Mouse (Mus musculus) megakaryocyte, embryonic 14.5 days (primary cell): ENCODE measurements at regions not wholly inside any gene's neighbourhood (a gene's known extent, or its start where the extent isn't known, plus 50 kb on each side); places are given as distances from the start of the nearest gene placed in this dataset.

Experiments used
- H3K27me3 ChIP-seq: replicated peaks from 2 replicates; pipeline ENCODE3; 2012; ENCODE audit warnings: inconsistent platforms
- H3K36me3 ChIP-seq: replicated peaks from 2 replicates; pipeline ENCODE3; 2012; ENCODE audit warnings: low read length, inconsistent platforms, mixed read lengths
- H3K4me1 ChIP-seq: 2 replicates; pipeline ENCODE4 v1.6.1; 2012; ENCODE audit warnings: inconsistent platforms
- H3K4me3 ChIP-seq: replicated peaks from 2 replicates; pipeline ENCODE3; 2012; ENCODE audit warnings: moderate library complexity, mild to moderate bottlenecking, inconsistent platforms
- H3K9me3 ChIP-seq: 2 replicates; pipeline ENCODE4 v1.6.1; 2012; ENCODE audit warnings: inconsistent platforms
- FLI1 ChIP-seq: IDR thresholded peaks from 2 replicates; pipeline ENCODE4 v1.6.1; 2012; ENCODE audit warnings: low read length, inconsistent platforms, mixed read lengths
- GATA1 ChIP-seq: IDR thresholded peaks from 3 replicates; pipeline ENCODE4 v1.6.1; 2012; ENCODE audit warnings: mixed read lengths, low read length, inconsistent platforms, borderline replicate concordance

DNA sequence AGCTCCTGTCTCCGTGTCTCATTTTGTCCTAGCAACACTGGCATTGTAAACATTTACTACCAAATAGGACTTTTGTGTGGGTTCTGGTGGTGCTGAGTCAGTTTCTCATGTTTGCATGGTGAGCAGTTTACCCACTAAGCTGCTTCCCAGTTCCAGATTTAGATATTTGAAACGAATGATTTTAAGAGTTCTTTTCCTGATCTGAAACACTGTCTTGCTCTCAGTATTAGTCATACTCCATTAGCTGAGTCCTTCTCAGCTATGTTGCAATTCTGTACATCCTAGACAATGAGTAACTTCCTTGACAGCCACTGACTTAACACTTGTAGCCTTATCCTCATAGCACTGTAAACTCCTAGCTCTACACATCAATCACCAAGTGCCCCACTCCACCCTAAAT lies 1280.1 kb upstream of the Lrrc6 start:
- no peaks in the 10 kb centered on the region for H3K4me1 ChIP-seq
- H3K27me3 ChIP-seq, result no peaks in the 10 kb centered on the region
- H3K4me3 ChIP-seq, result no peak overlapping the region
- TF ChIP-seq GATA1, result no peak
- TF ChIP-seq FLI1, result no peak
- no peaks in the 10 kb centered on the region for H3K36me3 ChIP-seq
- H3K9me3 ChIP-seq, result no peaks in the 10 kb centered on the region

DNA sequence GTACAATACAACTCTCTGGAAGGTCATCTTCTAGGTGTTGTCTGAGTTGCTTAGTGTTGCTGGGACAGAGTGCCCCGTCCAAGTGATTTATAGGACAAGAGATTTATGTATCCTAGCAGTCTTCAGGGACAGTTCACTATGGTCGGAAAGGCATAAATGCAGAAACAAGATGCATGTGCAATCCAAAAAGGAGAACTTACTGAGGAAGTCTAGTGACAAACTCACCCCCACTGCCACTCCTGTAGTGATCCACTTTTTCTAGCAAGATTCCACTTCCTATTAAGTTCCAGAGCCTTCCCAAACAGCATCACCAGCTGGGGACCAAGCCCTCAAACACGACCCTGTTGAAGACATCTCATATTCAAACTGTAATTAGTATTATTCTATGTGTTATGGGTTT lies 1266.9 kb upstream of the Lrrc6 start:
- TF ChIP-seq FLI1 (no peak), GATA1 (no peak)
- Histone ChIP-seq H3K27me3 (no peaks in the 10 kb centered on the region), H3K4me3 (no peak overlapping the region), H3K4me1 (no peaks in the 10 kb centered on the region), H3K36me3 (no peaks in the 10 kb centered on the region), H3K9me3 (no peaks in the 10 kb centered on the region)

DNA sequence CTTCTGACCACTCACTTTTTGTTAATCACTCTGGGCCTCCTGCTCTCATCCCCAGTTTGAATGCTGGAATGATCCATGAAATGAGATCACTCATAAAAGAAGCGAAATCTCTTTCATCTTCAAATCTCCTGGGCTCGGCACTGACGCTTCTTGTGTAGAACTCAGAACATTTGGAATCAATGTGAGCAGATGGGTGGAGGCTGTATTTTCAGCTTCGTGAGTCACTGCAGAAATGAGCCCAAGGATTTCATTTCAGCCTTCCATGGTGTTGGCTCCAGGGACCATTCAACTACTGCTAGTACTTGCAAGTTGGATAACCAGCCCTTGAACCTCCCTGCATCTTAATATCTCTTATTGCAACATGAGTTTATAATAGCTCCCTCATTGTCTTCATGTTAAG lies 1258.5 kb upstream of the Lrrc6 start:
- no peaks in the 10 kb centered on the region for H3K9me3 ChIP-seq
- no peaks in the 10 kb centered on the region for H3K4me1 ChIP-seq
- no peak overlapping the region for H3K4me3 ChIP-seq
- H3K36me3 ChIP-seq, result no peaks in the 10 kb centered on the region
- TF ChIP-seq FLI1 (no peak), GATA1 (no peak)
- H3K27me3 ChIP-seq, result no peaks in the 10 kb centered on the region

DNA sequence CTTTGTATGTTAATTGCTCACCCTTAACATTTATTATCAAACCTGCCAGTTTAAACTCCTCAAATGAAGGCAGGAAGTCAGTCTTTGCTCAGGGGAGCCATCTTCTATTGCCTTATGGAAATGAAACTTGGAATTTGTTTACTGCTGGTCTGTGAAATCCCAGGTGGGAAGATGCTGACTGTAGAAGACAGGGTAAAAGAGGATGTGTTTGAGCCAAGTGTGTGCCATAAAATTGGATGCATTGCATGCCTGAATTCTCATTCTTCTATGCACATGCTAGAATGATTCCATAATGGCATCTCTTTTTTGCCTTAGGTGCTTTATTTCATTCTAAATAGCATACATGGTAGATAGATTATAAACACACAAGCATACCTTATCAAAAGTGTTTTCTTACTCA lies 1249.9 kb upstream of the Lrrc6 start:
- H3K36me3 ChIP-seq, result no peaks in the 10 kb centered on the region
- no peaks in the 10 kb centered on the region for H3K9me3 ChIP-seq
- no peaks in the 10 kb centered on the region for H3K27me3 ChIP-seq
- H3K4me3 ChIP-seq, result no peak overlapping the region
- H3K4me1 ChIP-seq, result no peaks in the 10 kb centered on the region
- TF ChIP-seq FLI1 (no peak), GATA1 (no peak)

DNA sequence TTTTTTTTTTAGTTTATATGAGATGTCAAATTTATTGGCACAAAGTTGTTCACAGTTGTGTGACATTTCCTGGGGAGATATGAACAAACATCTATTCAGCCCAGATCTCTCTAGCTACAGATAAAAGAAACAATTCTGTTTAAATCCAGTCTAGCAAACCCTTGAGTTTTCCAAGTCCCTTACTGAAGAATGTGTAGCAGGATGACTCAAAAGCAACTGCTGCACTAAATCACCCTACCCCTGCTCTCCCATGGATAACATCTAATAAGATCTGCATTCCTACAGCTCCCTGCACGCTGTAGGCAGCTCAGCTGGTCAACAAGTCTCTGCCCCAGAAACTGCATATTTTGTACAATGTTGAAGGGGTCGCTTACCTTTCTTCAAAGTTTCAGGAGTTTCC lies 1242.6 kb upstream of the Lrrc6 start:
- Histone ChIP-seq H3K36me3 (no peaks in the 10 kb centered on the region), H3K27me3 (no peaks in the 10 kb centered on the region), H3K9me3 (no peaks in the 10 kb centered on the region), H3K4me3 (no peak overlapping the region), H3K4me1 (no peaks in the 10 kb centered on the region)
- TF ChIP-seq GATA1, result no peak

DNA sequence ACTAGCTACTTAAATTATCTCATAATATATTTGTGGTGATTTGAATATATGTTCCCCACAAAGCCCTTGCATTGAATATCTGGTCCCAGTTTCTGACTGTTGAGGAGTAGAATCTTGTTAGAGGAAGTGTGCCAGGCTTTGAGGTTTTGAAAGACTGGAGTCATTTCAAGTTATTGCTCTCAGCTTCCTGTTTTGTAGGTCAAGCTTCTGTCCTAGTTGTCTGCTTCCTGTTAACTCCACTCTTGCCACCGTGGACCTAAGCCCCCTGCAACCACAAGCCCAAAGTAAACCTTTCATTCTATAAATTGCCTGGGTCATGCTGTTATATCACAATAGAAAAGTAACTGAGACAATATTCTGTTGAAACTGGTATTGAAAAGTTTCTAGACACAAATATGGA lies 1232.3 kb upstream of the Lrrc6 start:
- no peaks in the 10 kb centered on the region for H3K9me3 ChIP-seq
- no peak for TF ChIP-seq GATA1
- no peak for TF ChIP-seq FLI1
- no peaks in the 10 kb centered on the region for H3K4me1 ChIP-seq

DNA sequence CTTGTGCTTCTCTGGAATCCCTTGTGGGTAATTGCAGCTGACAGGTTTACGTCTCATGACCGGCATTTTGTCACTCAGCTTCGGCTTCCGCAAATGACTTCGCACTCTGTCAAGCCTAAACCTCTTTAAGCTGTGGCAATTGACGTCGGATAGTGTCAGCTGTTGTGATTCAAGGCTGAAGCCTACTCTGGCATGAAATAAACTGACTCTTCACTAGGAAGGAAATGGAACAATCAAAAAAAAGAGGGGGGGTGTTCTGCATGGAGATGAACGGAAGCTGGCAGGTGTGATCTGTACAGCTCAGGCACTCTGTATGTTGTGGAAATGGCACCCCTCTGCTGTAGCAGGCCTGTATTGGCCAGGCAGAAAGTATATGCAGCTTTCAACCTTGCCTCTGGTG lies 1228.8 kb upstream of the Lrrc6 start:
- Histone ChIP-seq H3K4me1 (no peaks in the 10 kb centered on the region), H3K36me3 (no peaks in the 10 kb centered on the region), H3K27me3 (no peaks in the 10 kb centered on the region), H3K4me3 (no peak overlapping the region), H3K9me3 (no peaks in the 10 kb centered on the region)
- no peak for TF ChIP-seq FLI1
- no peak for TF ChIP-seq GATA1

More for the DNA sequence above, 1232.3 kb upstream of the Lrrc6 start:
- Histone ChIP-seq H3K4me3 (no peak overlapping the region), H3K27me3 (no peaks in the 10 kb centered on the region), H3K36me3 (no peaks in the 10 kb centered on the region)

DNA sequence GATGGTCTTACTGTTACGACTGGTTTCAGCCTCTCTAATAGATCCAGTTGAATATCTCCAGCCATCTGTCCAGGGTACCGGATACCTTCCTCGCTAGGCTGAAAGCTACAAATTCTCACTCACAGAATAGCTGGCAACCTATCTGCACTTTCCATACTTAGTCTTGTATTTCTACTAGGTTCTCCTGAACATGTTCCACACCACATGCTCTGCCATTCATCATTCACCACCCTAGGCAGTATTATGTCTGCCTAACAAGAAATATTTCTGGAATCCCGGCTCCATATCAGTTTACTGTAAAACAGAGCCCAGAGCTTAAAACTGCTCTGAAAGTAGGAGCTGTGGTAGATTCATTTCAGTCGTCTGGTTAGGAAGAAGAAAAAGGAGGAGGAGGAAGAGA lies 1224.5 kb upstream of the Lrrc6 start:
- Histone ChIP-seq H3K9me3 (no peaks in the 10 kb centered on the region), H3K36me3 (no peaks in the 10 kb centered on the region), H3K27me3 (no peaks in the 10 kb centered on the region), H3K4me3 (no peak overlapping the region), H3K4me1 (no peaks in the 10 kb centered on the region)
- no peak for TF ChIP-seq FLI1

DNA sequence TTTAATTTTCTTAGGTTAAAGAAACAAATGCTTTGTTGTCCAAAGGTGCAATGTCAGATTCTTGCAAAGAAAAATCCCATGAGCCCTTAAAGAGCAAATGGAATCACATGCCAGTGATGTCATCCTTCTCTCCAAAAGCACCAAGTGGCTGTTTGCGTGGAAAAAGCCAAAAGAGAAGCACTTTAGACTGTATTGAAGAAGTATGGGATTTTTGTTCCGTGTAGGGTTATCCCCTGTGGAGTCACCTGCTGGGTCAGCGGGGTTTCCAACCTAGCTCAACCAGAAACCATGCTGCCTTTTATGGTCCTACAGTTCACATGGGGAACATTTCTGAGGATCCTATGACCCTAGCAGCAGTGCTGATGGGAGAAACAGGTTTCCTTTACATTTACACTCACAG lies 1213.5 kb upstream of the Lrrc6 start:
- Histone ChIP-seq H3K36me3 (no peaks in the 10 kb centered on the region), H3K27me3 (no peaks in the 10 kb centered on the region)

DNA sequence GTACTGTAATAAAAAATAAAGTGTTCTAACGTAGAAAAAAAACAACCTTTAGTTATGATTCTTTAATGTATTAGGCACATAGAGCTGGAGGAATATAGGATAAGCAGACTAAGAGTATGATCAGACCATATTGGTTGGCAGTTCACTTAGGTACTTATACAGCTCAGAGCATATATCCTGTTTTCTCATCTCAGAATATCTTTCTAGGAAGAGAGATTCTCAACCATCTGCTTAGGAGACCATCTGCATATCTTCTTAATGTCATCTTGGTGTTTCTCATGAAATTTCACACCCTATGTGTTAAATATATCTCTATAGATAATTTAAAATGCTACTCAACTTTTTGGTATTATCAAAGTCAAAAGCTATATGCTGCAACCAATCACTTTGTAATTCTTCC lies 1185.4 kb upstream of the Lrrc6 start:
- Histone ChIP-seq H3K4me1 (no peaks in the 10 kb centered on the region; the same call in 1 of the 2 replicates), H3K4me3 (no peak overlapping the region), H3K9me3 (no peaks in the 10 kb centered on the region), H3K27me3 (peaks cover 4% of the 10 kb centered on the region), H3K36me3 (no peaks in the 10 kb centered on the region)
- TF ChIP-seq FLI1 (no peak), GATA1 (no peak)

More for the DNA sequence above, 1213.5 kb upstream of the Lrrc6 start:
- no peak overlapping the region for H3K4me3 ChIP-seq
- no peaks in the 10 kb centered on the region for H3K4me1 ChIP-seq
- no peaks in the 10 kb centered on the region for H3K9me3 ChIP-seq
- TF ChIP-seq FLI1, result no peak
- TF ChIP-seq GATA1, result no peak

DNA sequence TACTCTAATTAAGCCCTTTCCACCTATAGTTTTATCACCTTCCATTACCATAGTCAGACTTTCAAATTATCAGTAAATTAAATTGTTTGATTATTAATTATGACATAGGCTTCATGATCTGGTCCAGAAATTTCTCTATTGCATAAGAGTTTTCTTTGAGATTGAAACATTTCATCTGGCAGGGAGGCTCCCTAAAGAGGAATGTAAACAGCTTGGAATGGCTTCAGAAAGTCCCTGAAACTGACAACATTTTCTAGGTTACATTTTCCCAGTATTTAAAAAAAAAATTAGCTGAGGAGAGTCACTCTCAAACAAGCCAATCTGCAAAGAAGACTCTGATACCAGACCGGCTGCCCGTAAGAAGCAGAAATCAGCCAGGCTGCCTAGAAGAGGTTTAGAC lies 1172.6 kb upstream of the Lrrc6 start:
- Histone ChIP-seq H3K4me1 (no peaks in the 10 kb centered on the region), H3K9me3 (no peaks in the 10 kb centered on the region), H3K4me3 (no peak overlapping the region), H3K36me3 (no peaks in the 10 kb centered on the region), H3K27me3 (no peaks in the 10 kb centered on the region)
- TF ChIP-seq GATA1 (no peak), FLI1 (no peak)
